Mouse (Mus musculus): Measurements from ENCODE around the gene Adh4. TPM values are rescaled to one million over a fixed set of nuclear protein-coding genes. Genes with fewer than 3 reads are reported as not detected.
"Not testable (repeated sequence)": the region's sequence is repeated elsewhere in the genome, so short reads cannot be mapped to it uniquely, and the experiment has no call there.

Adh4 gene
- polyA plus RNA-seq, 1 experiment from 2014 or later = not detected

DNA sequence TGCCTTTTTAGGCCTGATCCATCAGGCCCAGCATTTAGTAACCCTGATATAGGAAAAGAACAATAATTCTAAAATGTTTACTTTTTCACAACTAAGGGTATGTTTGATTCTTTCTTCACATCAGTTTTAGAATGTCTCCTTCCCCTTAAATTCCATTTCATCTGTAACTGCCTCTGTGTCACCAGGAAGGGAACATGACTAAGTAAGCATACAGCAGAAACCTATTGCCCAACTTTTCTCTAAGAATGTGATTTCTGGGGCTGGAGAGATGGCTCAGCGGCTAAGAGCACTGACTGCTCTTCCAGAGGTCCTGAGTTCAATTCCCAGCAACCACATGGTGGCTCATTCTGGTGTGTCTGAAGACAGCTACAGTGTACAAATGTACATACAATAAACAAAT, 39.0 kb downstream of the Adh4 start:
- no peaks in the 10 kb centered on the region for H3K27me3 ChIP-seq (ENCODE audit: control insufficient read depth, insufficient read depth, low read length)
- WGBS = 97% methylated on average over 1 of the region's 1 CpGs
- H3K36me3 ChIP-seq (ENCODE audit: control insufficient read depth, insufficient read depth, low read length) = peaks cover 57% of the 10 kb centered on the region
- H3K4me2 ChIP-seq (replicated peaks; ENCODE audit: low read depth, low read length) = no peak overlapping the region
- H3K4me3 ChIP-seq (ENCODE audit: low read depth, low read length) = no peak overlapping the region
- no peak for ATAC-seq (ENCODE audit: insufficient number of reproducible peaks, insufficient read depth, low FRiP score, low read depth)
- no peaks in the 10 kb centered on the region for H3K4me1 ChIP-seq (ENCODE audit: control insufficient read depth, insufficient read depth, low read length)
- H3K27ac ChIP-seq (ENCODE audit: low read length) = no peak overlapping the region
- H3K9ac ChIP-seq (replicated peaks; ENCODE audit: low read depth, low read length) = no peak overlapping the region
- H3K9me3 ChIP-seq (ENCODE audit: control insufficient read depth, low read depth, low read length) = no peaks in the 10 kb centered on the region

DNA sequence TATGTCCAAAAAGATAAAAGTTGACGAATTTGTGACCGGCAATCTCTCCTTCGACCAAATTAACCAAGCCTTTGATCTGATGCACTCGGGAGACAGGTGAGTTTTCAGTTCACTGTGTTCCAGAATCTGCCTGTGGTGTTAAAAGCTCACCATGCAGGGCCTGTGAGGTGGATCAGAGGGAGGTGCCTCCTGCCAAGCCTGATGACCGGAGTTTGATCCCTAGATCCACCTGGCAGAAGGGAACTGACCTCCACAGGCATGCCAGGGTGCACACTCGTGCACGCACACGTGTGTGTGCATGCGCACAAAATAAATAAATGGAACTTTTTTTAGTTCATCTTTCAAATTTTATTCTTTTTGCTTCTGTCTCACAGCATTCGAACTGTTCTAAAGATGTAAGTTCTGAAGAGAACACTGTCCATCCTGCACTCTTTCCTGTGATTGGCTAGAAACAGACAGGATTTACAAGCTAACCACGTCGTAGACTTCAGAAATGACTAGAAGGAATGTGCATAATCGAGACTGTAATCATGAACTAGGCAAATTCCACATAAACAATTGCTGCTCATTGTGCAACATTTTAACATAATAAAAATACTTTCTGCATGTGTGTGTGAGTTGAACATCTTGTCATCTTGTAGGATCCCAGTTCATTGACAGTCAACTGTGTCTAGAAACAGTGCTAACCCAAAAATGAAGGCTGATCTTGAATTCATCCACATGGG, 39.6 kb downstream of the Adh4 start:
- Histone ChIP-seq H3K9ac (replicated peaks; ENCODE audit: low read depth, low read length) (no peak overlapping the region), H3K27me3 (ENCODE audit: control insufficient read depth, insufficient read depth, low read length) (no peaks in the 10 kb centered on the region), H3K4me1 (ENCODE audit: control insufficient read depth, insufficient read depth, low read length) (no peaks in the 10 kb centered on the region), H3K36me3 (ENCODE audit: control insufficient read depth, insufficient read depth, low read length) (peaks cover 55% of the 10 kb centered on the region), H3K4me3 (ENCODE audit: low read depth, low read length) (no peak overlapping the region), H3K27ac (ENCODE audit: low read length) (no peak overlapping the region), H3K9me3 (ENCODE audit: control insufficient read depth, low read depth, low read length) (no peaks in the 10 kb centered on the region), H3K4me2 (replicated peaks; ENCODE audit: low read depth, low read length) (no peak overlapping the region)
- ATAC-seq (ENCODE audit: insufficient number of reproducible peaks, insufficient read depth, low FRiP score, low read depth) = no peak
- WGBS = 90% methylated on average over 13 of the region's 13 CpGs

DNA sequence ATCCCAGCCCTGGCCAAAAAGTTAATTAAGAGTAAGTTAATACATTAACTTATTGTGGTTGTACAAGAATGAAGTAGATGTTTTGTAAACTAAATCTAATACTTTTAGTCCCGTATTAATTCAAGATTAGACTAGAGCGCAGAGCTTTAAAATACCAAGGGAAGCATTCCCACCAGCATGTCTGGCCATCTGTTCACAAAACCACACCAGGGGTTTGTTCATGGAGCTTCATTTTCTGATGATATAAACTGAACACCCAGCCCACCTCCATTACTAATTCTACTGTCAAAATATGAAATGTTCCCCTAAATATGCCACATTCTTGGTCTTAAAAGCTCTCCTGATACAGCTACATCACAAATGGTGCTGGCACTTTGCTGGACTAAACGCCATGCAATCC, 43.2 kb downstream of the Adh4 start:
- peaks cover 42% of the 10 kb centered on the region for H3K36me3 ChIP-seq (ENCODE audit: control insufficient read depth, insufficient read depth, low read length)
- H3K4me3 ChIP-seq (ENCODE audit: low read depth, low read length) = no peak overlapping the region
- no peak overlapping the region for H3K4me2 ChIP-seq (replicated peaks; ENCODE audit: low read depth, low read length)
- no peaks in the 10 kb centered on the region for H3K9me3 ChIP-seq (ENCODE audit: control insufficient read depth, low read depth, low read length)
- no peak for ATAC-seq (ENCODE audit: insufficient number of reproducible peaks, insufficient read depth, low FRiP score, low read depth)
- no peak overlapping the region for H3K9ac ChIP-seq (replicated peaks; ENCODE audit: low read depth, low read length)
- no peak overlapping the region for H3K27ac ChIP-seq (ENCODE audit: low read length)
- WGBS = 97% methylated on average over 3 of the region's 3 CpGs
- no peaks in the 10 kb centered on the region for H3K27me3 ChIP-seq (ENCODE audit: control insufficient read depth, insufficient read depth, low read length)
- H3K4me1 ChIP-seq (ENCODE audit: control insufficient read depth, insufficient read depth, low read length) = no peaks in the 10 kb centered on the region

DNA sequence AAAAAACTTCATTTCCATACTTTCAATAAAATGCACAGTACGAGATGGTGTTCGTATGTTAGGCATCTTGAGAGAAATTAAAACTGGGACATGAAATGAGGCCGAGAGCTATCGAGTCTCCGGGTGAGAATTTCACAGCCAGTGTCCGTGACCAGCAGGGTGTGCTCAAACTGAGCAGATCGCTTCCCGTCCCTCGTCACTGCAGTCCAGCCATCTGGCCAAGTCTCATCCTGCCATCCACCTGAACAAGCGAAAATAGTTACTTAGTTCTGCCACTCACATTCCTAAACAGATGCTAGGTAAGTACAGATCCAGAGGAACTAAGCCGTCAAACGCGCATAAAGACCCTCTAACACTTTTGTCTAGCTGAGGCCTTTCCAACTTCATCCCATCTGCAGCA, 45.0 kb downstream of the Adh4 start:
- H3K4me2 ChIP-seq (replicated peaks; ENCODE audit: low read depth, low read length) = no peak overlapping the region
- H3K4me1 ChIP-seq (ENCODE audit: control insufficient read depth, insufficient read depth, low read length) = no peaks in the 10 kb centered on the region
- no peak overlapping the region for H3K4me3 ChIP-seq (ENCODE audit: low read depth, low read length)
- no peak overlapping the region for H3K9ac ChIP-seq (replicated peaks; ENCODE audit: low read depth, low read length)
- WGBS = 87% methylated on average over 13 of the region's 13 CpGs
- no peaks in the 10 kb centered on the region for H3K27me3 ChIP-seq (ENCODE audit: control insufficient read depth, insufficient read depth, low read length)
- H3K27ac ChIP-seq (ENCODE audit: low read length) = no peak overlapping the region
- H3K9me3 ChIP-seq (ENCODE audit: control insufficient read depth, low read depth, low read length) = no peaks in the 10 kb centered on the region
- peaks cover 39% of the 10 kb centered on the region for H3K36me3 ChIP-seq (ENCODE audit: control insufficient read depth, insufficient read depth, low read length)
- no peak for ATAC-seq (ENCODE audit: insufficient number of reproducible peaks, insufficient read depth, low FRiP score, low read depth)

DNA sequence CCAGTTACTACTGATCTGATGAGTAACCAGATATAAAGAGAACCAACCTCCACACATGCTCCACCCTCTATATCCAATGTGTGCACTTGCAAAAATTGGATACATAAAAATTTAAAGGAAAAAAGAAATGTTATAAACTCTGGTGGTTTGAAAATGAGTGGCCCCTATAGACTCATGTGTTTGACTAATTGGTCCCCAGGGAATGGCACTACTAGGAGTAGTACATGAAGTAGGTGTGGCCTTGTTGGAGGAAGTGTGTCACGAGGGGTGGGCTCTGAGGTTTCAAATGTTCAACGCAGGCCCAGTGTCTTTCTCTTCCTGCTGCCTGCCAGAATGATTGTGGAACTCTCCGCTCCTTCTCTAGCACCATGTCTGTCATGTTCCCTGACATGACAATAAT, 46.6 kb downstream of the Adh4 start:
- Histone ChIP-seq H3K9ac (replicated peaks; ENCODE audit: low read depth, low read length) (no peak overlapping the region), H3K36me3 (ENCODE audit: control insufficient read depth, insufficient read depth, low read length) (peaks cover 40% of the 10 kb centered on the region), H3K4me3 (ENCODE audit: low read depth, low read length) (no peak overlapping the region), H3K4me2 (replicated peaks; ENCODE audit: low read depth, low read length) (no peak overlapping the region), H3K27ac (ENCODE audit: low read length) (no peak overlapping the region), H3K27me3 (ENCODE audit: control insufficient read depth, insufficient read depth, low read length) (no peaks in the 10 kb centered on the region), H3K9me3 (ENCODE audit: control insufficient read depth, low read depth, low read length) (no peaks in the 10 kb centered on the region), H3K4me1 (ENCODE audit: control insufficient read depth, insufficient read depth, low read length) (no peaks in the 10 kb centered on the region)
- no peak for ATAC-seq (ENCODE audit: insufficient number of reproducible peaks, insufficient read depth, low FRiP score, low read depth)
- 90% methylated on average over 3 of the region's 3 CpGs for WGBS

DNA sequence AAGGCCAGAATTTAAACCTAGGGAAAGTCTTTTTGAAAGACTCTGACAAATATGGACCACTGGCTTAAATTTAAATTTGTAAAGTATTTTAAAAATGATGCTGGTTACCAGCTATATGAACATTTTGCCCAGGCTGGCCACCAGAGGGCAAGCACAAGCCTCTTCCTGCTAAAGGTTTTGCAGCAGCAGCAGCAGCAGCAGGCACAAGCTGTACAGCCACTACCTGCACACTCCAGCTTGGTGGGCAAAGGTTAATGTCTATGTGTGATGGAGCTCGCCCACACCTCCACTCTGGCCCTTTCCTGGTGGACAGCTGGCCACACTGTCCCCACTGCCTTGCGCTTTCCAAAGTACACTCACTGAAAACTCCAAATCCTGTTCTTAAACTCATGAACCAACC, 47.9 kb downstream of the Adh4 start:
- ATAC-seq (ENCODE audit: insufficient number of reproducible peaks, insufficient read depth, low FRiP score, low read depth) = peak; percentile 49; the same call in 1 of the 2 replicates
- H3K36me3 ChIP-seq (ENCODE audit: control insufficient read depth, insufficient read depth, low read length) = peaks cover 42% of the 10 kb centered on the region
- no peaks in the 10 kb centered on the region for H3K4me1 ChIP-seq (ENCODE audit: control insufficient read depth, insufficient read depth, low read length)
- H3K4me3 ChIP-seq (ENCODE audit: low read depth, low read length) = no peak overlapping the region
- no peak overlapping the region for H3K27ac ChIP-seq (ENCODE audit: low read length)
- WGBS = 73% methylated on average over 2 of the region's 2 CpGs
- H3K4me2 ChIP-seq (replicated peaks; ENCODE audit: low read depth, low read length) = no peak overlapping the region
- no peaks in the 10 kb centered on the region for H3K9me3 ChIP-seq (ENCODE audit: control insufficient read depth, low read depth, low read length)
- H3K9ac ChIP-seq (replicated peaks; ENCODE audit: low read depth, low read length) = no peak overlapping the region
- H3K27me3 ChIP-seq (ENCODE audit: control insufficient read depth, insufficient read depth, low read length) = no peaks in the 10 kb centered on the region

DNA sequence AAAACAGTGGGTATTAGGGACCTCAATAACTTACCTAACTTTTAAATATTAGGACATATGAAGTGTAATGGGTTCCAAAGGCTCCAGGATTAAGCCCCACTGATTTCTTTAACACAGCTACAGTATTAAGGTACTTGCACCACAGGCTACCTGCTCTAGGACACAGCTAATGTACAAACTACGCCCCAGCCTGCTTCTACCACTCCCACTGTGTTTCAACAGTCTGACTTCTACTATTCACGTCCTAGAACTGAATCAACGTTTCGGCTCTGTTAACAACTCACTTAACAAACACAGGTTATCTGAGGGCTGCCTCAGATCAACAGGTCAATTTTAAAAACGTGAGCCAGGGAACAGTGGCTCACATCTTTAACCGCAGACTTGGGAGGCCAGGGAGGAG, 48.5 kb downstream of the Adh4 start:
- H3K9ac ChIP-seq (replicated peaks; ENCODE audit: low read depth, low read length) = no peak overlapping the region
- 72% methylated on average over 6 of the region's 6 CpGs for WGBS
- ATAC-seq (ENCODE audit: insufficient number of reproducible peaks, insufficient read depth, low FRiP score, low read depth) = no peak
- H3K27me3 ChIP-seq (ENCODE audit: control insufficient read depth, insufficient read depth, low read length) = no peaks in the 10 kb centered on the region
- no peak overlapping the region for H3K4me2 ChIP-seq (replicated peaks; ENCODE audit: low read depth, low read length)
- no peak overlapping the region for H3K4me3 ChIP-seq (ENCODE audit: low read depth, low read length)
- peaks cover 46% of the 10 kb centered on the region for H3K36me3 ChIP-seq (ENCODE audit: control insufficient read depth, insufficient read depth, low read length)
- no peak overlapping the region for H3K27ac ChIP-seq (ENCODE audit: low read length)
- no peaks in the 10 kb centered on the region for H3K4me1 ChIP-seq (ENCODE audit: control insufficient read depth, insufficient read depth, low read length)
- H3K9me3 ChIP-seq (ENCODE audit: control insufficient read depth, low read depth, low read length) = no peaks in the 10 kb centered on the region

DNA sequence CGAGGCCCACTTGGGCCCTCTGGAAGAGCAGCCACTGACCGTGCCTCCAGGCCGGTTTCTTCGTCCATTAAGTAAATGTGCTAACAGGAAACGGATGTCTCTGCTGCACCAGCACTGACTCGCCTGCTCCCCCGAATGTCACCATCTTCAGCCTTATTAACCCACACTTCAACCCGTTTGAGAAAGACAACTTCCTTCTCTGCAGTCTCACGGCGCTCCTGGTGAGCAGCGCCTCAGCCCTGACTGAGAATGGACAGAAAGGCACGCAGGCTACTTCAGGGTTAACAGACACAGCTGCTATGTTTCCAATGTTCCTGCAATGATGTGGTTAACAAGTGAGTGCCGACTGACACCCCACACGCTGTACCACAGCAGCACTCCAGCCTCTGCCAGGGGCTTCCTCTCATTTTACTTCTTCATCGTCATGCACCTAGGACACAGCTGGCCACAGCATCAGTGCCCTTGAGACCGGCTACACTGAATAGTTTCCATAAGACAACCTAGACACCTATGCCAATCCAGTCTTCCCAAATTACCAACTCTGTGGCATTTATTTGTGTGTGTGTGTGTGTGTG, 49.4 kb downstream of the Adh4 start:
- no peaks in the 10 kb centered on the region for H3K4me1 ChIP-seq (ENCODE audit: control insufficient read depth, insufficient read depth, low read length)
- no peak overlapping the region for H3K9ac ChIP-seq (replicated peaks; ENCODE audit: low read depth, low read length)
- H3K4me2 ChIP-seq (replicated peaks; ENCODE audit: low read depth, low read length) = no peak overlapping the region
- no peak overlapping the region for H3K4me3 ChIP-seq (ENCODE audit: low read depth, low read length)
- WGBS = 70% methylated on average over 16 of the region's 16 CpGs
- no peak overlapping the region for H3K27ac ChIP-seq (ENCODE audit: low read length)
- no peaks in the 10 kb centered on the region for H3K9me3 ChIP-seq (ENCODE audit: control insufficient read depth, low read depth, low read length)
- no peak for ATAC-seq (ENCODE audit: insufficient number of reproducible peaks, insufficient read depth, low FRiP score, low read depth)
- peaks cover 44% of the 10 kb centered on the region for H3K36me3 ChIP-seq (ENCODE audit: control insufficient read depth, insufficient read depth, low read length)
- H3K27me3 ChIP-seq (ENCODE audit: control insufficient read depth, insufficient read depth, low read length) = no peaks in the 10 kb centered on the region

DNA sequence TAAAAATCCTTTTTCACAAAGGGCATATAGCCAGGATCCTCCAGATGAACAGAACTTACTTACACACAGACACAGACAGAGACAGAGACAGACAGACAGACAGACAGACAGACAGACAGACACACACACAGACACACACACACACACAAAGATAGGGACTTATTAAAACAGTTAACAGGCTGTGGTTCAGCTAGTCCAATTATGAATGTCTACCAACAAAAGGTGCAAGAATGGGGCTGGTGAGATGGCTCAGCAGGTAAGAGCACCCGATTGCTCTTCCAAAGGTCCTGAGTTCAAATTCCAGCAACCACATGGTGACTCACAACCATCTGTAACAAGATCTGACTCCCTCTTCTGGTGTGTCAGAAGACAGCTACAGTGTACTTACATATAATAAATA, 51.4 kb downstream of the Adh4 start:
- H3K4me3 ChIP-seq (ENCODE audit: low read depth, low read length); H3K9ac ChIP-seq (replicated peaks; ENCODE audit: low read depth, low read length); H3K27me3 ChIP-seq (ENCODE audit: control insufficient read depth, insufficient read depth, low read length); H3K27ac ChIP-seq (ENCODE audit: low read length); ATAC-seq (ENCODE audit: insufficient number of reproducible peaks, insufficient read depth, low FRiP score, low read depth); H3K9me3 ChIP-seq (ENCODE audit: control insufficient read depth, low read depth, low read length); H3K4me1 ChIP-seq (ENCODE audit: control insufficient read depth, insufficient read depth, low read length); H3K4me2 ChIP-seq (replicated peaks; ENCODE audit: low read depth, low read length): not testable (repeated sequence)
- H3K36me3 ChIP-seq (ENCODE audit: control insufficient read depth, insufficient read depth, low read length) = peaks cover 48% of the 10 kb centered on the region
- WGBS = 90% methylated on average over 1 of the region's 1 CpGs

Measured in stomach, embryonic 14.5 days (tissue).